Mouse (Mus musculus): ENCODE measurements around the gene Exd1. TPM values are rescaled to one million over a fixed set of nuclear protein-coding genes. Genes with fewer than 3 reads are reported as not detected.
A peak's percentile ranks its signal among the peaks of the same experiment; 100 is the strongest.

Exd1 gene
- polyA plus RNA-seq, 2 experiments = 0.12 to 0.19 TPM

DNA sequence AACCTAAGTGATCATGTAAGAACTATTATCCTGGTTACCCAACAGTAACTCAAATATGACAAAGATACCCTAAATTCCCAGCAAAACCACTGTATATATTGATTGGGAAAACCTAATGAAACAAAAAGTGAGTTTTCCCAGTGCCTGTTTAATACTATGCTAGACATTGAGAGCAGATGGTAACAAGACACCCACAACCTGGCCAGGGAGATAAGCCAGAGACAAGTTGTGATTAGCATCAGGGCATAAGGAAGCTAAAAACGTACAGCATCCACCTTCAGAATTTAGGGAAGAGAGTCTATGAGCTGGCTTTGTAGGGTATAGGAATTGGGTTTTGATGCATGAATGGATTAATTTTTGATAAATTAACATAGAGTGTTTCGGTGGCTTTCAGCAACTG is 2.3 kb upstream of the Exd1 start:
- no peak for ATAC-seq (ENCODE audit: low FRiP score, low read depth)
- Histone ChIP-seq H3K9me3 (ENCODE audit: control insufficient read depth, low read length) (no peaks in the 10 kb centered on the region), H3K4me3 (replicated peaks; ENCODE audit: low read length) (no peak overlapping the region), H3K36me3 (ENCODE audit: control insufficient read depth, insufficient read depth, low read length) (no peaks in the 10 kb centered on the region), H3K9ac (ENCODE audit: low read depth, low read length, severe bottlenecking) (no peak overlapping the region), H3K4me1 (ENCODE audit: control insufficient read depth, insufficient read depth, low read length) (peaks cover 9% of the 10 kb centered on the region), H3K27ac (replicated peaks; ENCODE audit: low read depth, low read length) (no peak overlapping the region), H3K27me3 (ENCODE audit: control insufficient read depth, insufficient read depth, low read length) (no peaks in the 10 kb centered on the region), H3K4me2 (replicated peaks; ENCODE audit: low read depth, low read length, severe bottlenecking) (no peak overlapping the region)
- no peak for DNase-seq (ENCODE audit: low spot score)
- WGBS = 84% methylated on average over 2 of the region's 2 CpGs
- TF ChIP-seq POLR2A (IDR thresholded peaks at IDR 0.05; ENCODE audit: borderline replicate concordance, extremely low read depth, insufficient read depth, insufficient read length) = no peak

DNA sequence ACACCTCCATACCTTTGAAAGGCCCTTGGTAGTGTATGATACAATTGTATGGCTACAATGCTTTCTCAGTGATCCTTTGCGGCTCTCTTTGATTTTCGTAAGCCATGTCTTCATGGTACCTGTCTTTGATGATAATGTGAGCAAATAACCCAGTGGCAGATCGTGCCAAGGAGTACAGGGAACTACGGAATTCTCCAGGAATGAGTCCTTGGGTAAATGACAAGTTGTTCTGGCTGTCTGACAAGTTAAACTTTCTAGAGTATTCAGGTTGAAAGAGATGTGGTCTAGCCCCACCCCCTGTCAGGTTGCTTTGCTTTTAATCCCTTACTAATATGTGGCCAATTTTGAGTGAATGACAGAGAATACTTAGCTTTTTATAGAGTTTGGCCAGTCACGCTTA is 1.3 kb upstream of the Exd1 start:
- no peak for TF ChIP-seq POLR2A (IDR thresholded peaks at IDR 0.05; ENCODE audit: borderline replicate concordance, extremely low read depth, insufficient read depth, insufficient read length)
- peak overlapping the region; percentile 58 for H3K4me2 ChIP-seq (replicated peaks; ENCODE audit: low read depth, low read length, severe bottlenecking)
- no peak for DNase-seq (ENCODE audit: low spot score)

DNA sequence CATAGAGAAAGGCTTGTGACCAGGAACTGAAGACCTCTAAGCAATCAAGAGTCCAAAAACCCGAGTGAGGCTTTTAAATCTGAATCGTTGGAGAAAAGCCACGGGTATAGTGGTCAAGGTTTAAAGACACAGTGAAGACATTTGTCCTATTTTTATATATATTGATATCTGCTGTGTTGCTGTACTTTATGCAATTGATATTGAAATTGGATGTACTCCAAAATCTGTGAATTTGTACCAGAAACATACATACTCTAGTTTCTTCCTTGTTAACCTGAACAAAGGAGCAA is 889 bp upstream of the Exd1 start:
- ATAC-seq (ENCODE audit: low FRiP score, low read depth) (no peak), DNase-seq (ENCODE audit: low spot score) (no peak)
- peak overlapping the region; percentile 65 for H3K4me3 ChIP-seq (replicated peaks; ENCODE audit: low read length)
- no peak overlapping the region for H3K27ac ChIP-seq (replicated peaks; ENCODE audit: low read depth, low read length)
- WGBS = 8% methylated on average over 3 of the region's 3 CpGs
- no peak for TF ChIP-seq POLR2A (IDR thresholded peaks at IDR 0.05; ENCODE audit: borderline replicate concordance, extremely low read depth, insufficient read depth, insufficient read length)
- no peaks in the 10 kb centered on the region for H3K27me3 ChIP-seq (ENCODE audit: control insufficient read depth, insufficient read depth, low read length)
- no peaks in the 10 kb centered on the region for H3K9me3 ChIP-seq (ENCODE audit: control insufficient read depth, low read length)
- no peaks in the 10 kb centered on the region for H3K36me3 ChIP-seq (ENCODE audit: control insufficient read depth, insufficient read depth, low read length)
- H3K9ac ChIP-seq (ENCODE audit: low read depth, low read length, severe bottlenecking) = peak overlapping the region; percentile 69
- peaks cover 9% of the 10 kb centered on the region for H3K4me1 ChIP-seq (ENCODE audit: control insufficient read depth, insufficient read depth, low read length)
- peak overlapping the region; percentile 58 for H3K4me2 ChIP-seq (replicated peaks; ENCODE audit: low read depth, low read length, severe bottlenecking)

More for the DNA sequence above, 1.3 kb upstream of the Exd1 start:
- no peak for ATAC-seq (ENCODE audit: low FRiP score, low read depth)
- Histone ChIP-seq H3K27ac (replicated peaks; ENCODE audit: low read depth, low read length) (no peak overlapping the region), H3K36me3 (ENCODE audit: control insufficient read depth, insufficient read depth, low read length) (no peaks in the 10 kb centered on the region), H3K27me3 (ENCODE audit: control insufficient read depth, insufficient read depth, low read length) (no peaks in the 10 kb centered on the region), H3K9ac (ENCODE audit: low read depth, low read length, severe bottlenecking) (peak overlapping the region; percentile 69; the same call in 1 of the 2 replicates), H3K4me1 (ENCODE audit: control insufficient read depth, insufficient read depth, low read length) (peaks cover 9% of the 10 kb centered on the region), H3K9me3 (ENCODE audit: control insufficient read depth, low read length) (no peaks in the 10 kb centered on the region), H3K4me3 (replicated peaks; ENCODE audit: low read length) (peak overlapping the region; percentile 65)
- 65% methylated on average over 5 of the region's 5 CpGs for WGBS

DNA sequence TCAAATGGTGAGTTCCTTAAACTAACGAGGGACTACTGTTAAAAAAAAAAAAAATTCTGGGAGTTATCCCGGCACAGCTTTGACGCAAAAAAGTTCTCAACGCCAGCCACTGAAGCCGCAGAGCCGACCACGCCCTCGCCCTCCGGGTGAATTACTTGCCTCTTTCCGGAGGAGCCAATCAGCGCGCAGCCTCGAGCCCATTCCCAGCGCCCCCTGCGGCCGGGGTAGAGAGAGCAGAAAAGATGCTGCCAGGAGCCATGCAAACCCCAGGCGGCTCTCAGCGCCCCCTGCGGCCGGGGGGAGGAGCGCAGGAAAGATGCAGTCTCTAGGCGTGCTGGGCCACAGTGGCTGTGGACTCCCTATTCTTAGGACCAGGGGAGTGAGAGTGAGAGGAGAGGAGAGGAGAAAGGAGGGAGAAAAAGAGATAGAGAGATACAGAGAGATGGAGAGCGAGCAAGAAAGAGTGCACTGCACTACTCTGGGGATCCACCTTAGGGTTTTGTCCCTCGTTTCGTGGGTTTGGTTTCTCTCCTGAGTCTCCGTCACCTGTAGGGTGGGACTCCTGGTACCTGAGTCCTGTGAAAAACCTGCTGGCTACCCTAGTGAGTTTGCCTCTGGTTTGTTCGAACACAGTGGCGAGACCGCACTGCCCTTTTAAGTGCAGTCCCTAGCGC is 442 bp downstream of the Exd1 start:
- ATAC-seq (ENCODE audit: low FRiP score, low read depth) = peak; percentile 76
- 3% methylated on average over 30 of the region's 30 CpGs for WGBS
- no peak for TF ChIP-seq POLR2A (IDR thresholded peaks at IDR 0.05; ENCODE audit: borderline replicate concordance, extremely low read depth, insufficient read depth, insufficient read length)
- Histone ChIP-seq H3K36me3 (ENCODE audit: control insufficient read depth, insufficient read depth, low read length) (no peaks in the 10 kb centered on the region), H3K27me3 (ENCODE audit: control insufficient read depth, insufficient read depth, low read length) (no peaks in the 10 kb centered on the region), H3K9ac (ENCODE audit: low read depth, low read length, severe bottlenecking) (peak overlapping the region; percentile 17; the same call in 1 of the 2 replicates), H3K4me1 (ENCODE audit: control insufficient read depth, insufficient read depth, low read length) (peaks cover 9% of the 10 kb centered on the region), H3K4me2 (replicated peaks; ENCODE audit: low read depth, low read length, severe bottlenecking) (peak overlapping the region; percentile 58), H3K9me3 (ENCODE audit: control insufficient read depth, low read length) (no peaks in the 10 kb centered on the region), H3K4me3 (replicated peaks; ENCODE audit: low read length) (peak overlapping the region; percentile 65), H3K27ac (replicated peaks; ENCODE audit: low read depth, low read length) (peak overlapping the region; percentile 61; the same call in 1 of the 2 replicates)
- DNase-seq (ENCODE audit: low spot score) = peak; percentile 77

DNA sequence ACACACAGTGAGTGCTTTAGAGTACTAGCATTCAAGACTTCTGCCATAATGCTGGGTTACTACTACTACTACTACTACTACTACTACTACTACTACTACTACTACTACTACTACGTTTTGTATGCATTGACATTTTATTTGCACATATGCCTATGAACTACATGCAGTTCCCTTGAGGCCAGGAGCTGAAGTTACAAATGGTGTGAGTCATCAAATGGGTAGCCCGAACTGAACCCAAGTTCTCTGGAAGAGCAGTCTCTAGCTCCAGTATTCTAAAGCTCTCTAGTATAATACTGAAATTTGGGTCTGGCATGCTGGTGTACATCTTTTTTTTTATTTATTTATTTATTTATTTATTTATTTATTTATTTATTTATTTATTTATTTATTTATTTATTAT is 3.8 kb downstream of the Exd1 start:
- H3K9ac ChIP-seq (ENCODE audit: low read depth, low read length, severe bottlenecking) = no peak overlapping the region
- ATAC-seq (ENCODE audit: low FRiP score, low read depth) (no peak), DNase-seq (ENCODE audit: low spot score) (no peak)
- no peaks in the 10 kb centered on the region for H3K27me3 ChIP-seq (ENCODE audit: control insufficient read depth, insufficient read depth, low read length)
- no peak overlapping the region for H3K4me3 ChIP-seq (replicated peaks; ENCODE audit: low read length)
- H3K36me3 ChIP-seq (ENCODE audit: control insufficient read depth, insufficient read depth, low read length) = no peaks in the 10 kb centered on the region
- peaks cover 3% of the 10 kb centered on the region for H3K4me1 ChIP-seq (ENCODE audit: control insufficient read depth, insufficient read depth, low read length)
- WGBS = 76% methylated on average over 2 of the region's 2 CpGs
- no peak overlapping the region for H3K27ac ChIP-seq (replicated peaks; ENCODE audit: low read depth, low read length)
- TF ChIP-seq POLR2A (IDR thresholded peaks at IDR 0.05; ENCODE audit: borderline replicate concordance, extremely low read depth, insufficient read depth, insufficient read length) = no peak
- H3K9me3 ChIP-seq (ENCODE audit: control insufficient read depth, low read length) = no peaks in the 10 kb centered on the region
- H3K4me2 ChIP-seq (replicated peaks; ENCODE audit: low read depth, low read length, severe bottlenecking) = no peak overlapping the region
